Mouse (Mus musculus) urinary bladder, postnatal 36 days (tissue): Measurements from ENCODE around the gene Fabp1.

Source experiments
- DNase-seq, 2 experiments: peaks; one replicate each; pipeline ENCODE4 v3.0.0; 2022; ENCODE audit warnings: low spot score in 2 of 2, mixed read lengths in 1 of 2

The Fabp1 gene

GRCm38 (mm10) chr6:71211917-71212316 lies 12.3 kb downstream of the Fabp1 start:
- DNase-seq, result no peak

GRCm38 (mm10) chr6:71212471-71212870 lies 12.8 kb downstream of the Fabp1 start:
- DNase-seq, result no peak

- DNase-seq, result no peak
Measured at GRCm38 (mm10) chr6:71221501-71221900, 21.9 kb downstream of the Fabp1 start.

- no peak for DNase-seq
Measured at GRCm38 (mm10) chr6:71224184-71224943, 24.7 kb downstream of the Fabp1 start.

GRCm38 (mm10) chr6:71226544-71226943 lies 26.9 kb downstream of the Fabp1 start:
- DNase-seq, result no peak

GRCm38 (mm10) chr6:71227157-71227770 lies 27.6 kb downstream of the Fabp1 start:
- no peak for DNase-seq

- DNase-seq, result no peak
Measured at GRCm38 (mm10) chr6:71235121-71235520, 35.5 kb downstream of the Fabp1 start.

- no peak for DNase-seq
Measured at GRCm38 (mm10) chr6:71235944-71236343, 36.3 kb downstream of the Fabp1 start.

GRCm38 (mm10) chr6:71236506-71236905 lies 36.9 kb downstream of the Fabp1 start:
- DNase-seq, result no peak

GRCm38 (mm10) chr6:71237031-71237431 lies 37.4 kb downstream of the Fabp1 start:
- no peak for DNase-seq

GRCm38 (mm10) chr6:71239069-71239750 lies 39.6 kb downstream of the Fabp1 start:
- peak in 1 of 2 experiments; percentile 20 for DNase-seq

- no peak for DNase-seq
Measured at GRCm38 (mm10) chr6:71240831-71241230, 41.2 kb downstream of the Fabp1 start.

- peak in 1 of 2 experiments; percentile 17 for DNase-seq
Measured at GRCm38 (mm10) chr6:71242811-71243210, 43.2 kb downstream of the Fabp1 start.

GRCm38 (mm10) chr6:71243258-71243657 lies 43.6 kb downstream of the Fabp1 start:
- DNase-seq, result no peak

GRCm38 (mm10) chr6:71248420-71248819 lies 48.8 kb downstream of the Fabp1 start:
- DNase-seq, result no peak

GRCm38 (mm10) chr6:71249615-71250014 lies 50.0 kb downstream of the Fabp1 start:
- no peak for DNase-seq

GRCm38 (mm10) chr6:71250951-71251350 lies 51.3 kb downstream of the Fabp1 start:
- no peak for DNase-seq

- no peak for DNase-seq
Measured at GRCm38 (mm10) chr6:71254456-71254855, 54.8 kb downstream of the Fabp1 start.
